Mouse (Mus musculus) induced T-regulatory cell, adult 2 months (primary cell): ENCODE data around the gene Disc1.

ENCODE experiments used
- DNase-seq: peaks from one replicate; pipeline ENCODE4 v3.0.0-alpha.2; 2012; ENCODE audit warnings: low read depth

The Disc1 gene

DNA sequence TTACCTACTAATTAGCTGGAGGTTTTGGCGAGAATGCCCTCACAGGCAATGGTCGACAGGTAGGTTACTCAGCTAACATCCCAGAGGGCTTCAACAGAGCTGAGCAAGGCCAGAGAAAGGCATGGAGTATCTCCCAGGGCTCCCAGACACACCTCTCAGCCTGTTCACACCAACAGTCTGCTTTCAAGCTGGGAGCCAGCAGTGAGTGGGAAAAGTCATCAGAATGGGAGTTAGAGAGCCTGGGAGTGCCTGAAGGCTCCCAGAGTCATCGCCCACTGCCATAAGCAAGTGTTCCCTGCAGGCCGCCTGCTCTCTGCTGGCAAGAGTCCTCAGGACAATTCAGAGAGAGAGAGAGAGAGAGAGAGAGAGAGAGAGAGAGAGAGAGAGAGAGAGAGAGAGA is 167.1 kb downstream of the Disc1 start:
- DNase-seq = no peak

- no peak for DNase-seq
These were observed 169.2 kb downstream of the Disc1 start for GRCm38 (mm10) chr8:125223031-125223753.

DNA sequence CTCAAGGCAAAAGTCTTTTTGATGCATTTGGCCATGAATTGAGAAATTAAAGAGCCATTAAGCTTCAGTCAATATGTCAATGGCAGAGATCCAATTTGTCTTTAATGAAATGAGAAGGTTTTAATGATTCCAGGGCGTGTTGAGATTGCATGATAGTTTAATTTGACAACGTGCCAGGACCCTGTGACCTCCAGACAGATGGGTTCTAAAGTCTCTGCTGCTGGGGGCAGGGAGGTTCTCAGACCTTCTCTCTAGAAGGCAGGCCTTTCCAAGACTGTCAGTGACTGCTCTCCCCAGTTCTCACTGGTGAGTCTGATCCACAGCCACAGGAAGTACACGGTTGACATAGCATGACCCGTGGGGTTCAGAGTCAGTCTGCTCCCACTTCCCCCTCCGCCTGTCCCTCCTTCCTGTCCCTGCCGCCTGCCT is 170.3 kb downstream of the Disc1 start:
- no peak for DNase-seq

DNA sequence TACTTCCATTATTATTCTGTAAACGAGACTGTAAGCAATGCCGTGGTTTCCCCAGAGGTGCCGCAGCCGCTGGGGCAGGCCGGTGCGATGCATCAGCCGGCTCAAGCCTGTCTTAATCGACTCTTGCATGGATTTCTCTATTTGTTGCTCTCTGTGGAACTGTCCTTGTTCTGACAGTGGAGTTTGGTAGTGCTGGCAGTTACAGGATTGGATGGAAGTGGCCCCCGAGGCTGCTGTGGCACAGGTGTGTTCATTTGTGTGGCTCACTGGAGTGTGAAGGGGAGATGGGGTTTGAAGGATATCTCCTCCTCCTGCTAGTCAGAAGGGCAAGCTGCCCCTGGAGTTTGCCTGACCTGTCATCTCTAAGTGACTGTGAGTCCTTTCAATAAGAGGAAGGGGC is 171.3 kb downstream of the Disc1 start:
- no peak for DNase-seq

GRCm38 (mm10) chr8:125226989-125227624 is 173.1 kb downstream of the Disc1 start:
- peak; percentile 4 for DNase-seq

- DNase-seq = no peak
These were observed 176.6 kb downstream of the Disc1 start for GRCm38 (mm10) chr8:125230526-125231131.

- DNase-seq = no peak
These were observed 178.7 kb downstream of the Disc1 start for GRCm38 (mm10) chr8:125232724-125233123.

GRCm38 (mm10) chr8:125235898-125236835 is 182.2 kb downstream of the Disc1 start:
- no peak for DNase-seq

DNA sequence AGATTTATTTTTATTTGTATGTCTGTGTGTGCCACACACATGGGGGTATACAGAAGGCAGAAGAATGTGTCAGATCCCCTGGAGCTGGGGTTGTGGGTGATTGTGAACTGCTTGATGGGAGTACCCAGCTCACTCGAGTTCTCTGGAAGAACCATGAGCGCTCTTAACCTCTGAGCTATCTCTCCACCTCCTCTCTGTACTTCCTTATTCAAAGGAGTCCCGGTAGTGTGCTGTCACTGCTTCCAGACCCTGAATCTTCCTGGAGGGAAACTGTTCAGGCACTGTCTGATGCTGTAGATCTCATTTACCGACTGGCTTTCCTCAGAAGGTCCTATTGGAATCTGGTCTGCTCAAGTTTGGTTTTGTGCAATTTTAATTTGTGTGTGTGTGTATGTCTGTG is 186.8 kb downstream of the Disc1 start:
- no peak for DNase-seq

DNA sequence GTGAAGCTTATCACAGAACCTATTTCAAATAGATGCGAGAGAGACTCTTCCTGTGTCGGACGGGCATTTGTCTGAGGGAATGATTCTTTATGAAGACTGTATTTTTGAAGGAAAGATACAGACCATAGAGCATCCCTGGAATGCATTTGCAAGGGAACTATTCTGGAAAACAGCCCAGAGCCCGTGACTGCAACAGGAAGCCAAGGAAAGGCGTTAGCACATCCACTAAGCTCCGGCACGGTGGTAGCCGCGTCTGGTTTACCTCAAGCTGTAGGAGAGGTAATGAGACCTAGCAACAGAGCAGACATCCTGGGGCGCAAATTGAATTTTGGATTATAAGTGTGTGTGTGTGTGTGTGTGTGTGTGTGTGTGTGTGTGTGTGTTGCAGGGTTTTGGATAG is 188.4 kb downstream of the Disc1 start:
- DNase-seq = no peak

DNA sequence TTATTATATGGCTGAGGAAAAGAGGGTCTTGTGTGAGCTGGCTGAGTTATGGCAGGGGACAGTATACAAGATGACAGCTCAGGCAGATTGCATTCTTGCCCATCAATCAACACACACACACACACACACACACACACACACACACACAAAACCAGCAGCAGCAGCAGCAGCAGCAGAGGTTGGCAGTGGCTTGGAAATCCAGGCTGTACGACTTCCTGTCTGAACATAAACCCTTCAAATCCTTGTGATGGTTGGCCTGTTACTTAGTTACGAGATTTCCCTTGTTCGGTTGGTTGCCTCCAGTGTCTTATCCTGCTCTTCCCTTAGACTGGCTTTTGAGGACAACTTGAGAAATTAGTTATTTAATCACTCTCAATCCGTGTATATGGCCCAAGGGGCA is 188.9 kb downstream of the Disc1 start:
- no peak for DNase-seq

GRCm38 (mm10) chr8:125246737-125247292 is 192.8 kb downstream of the Disc1 start:
- DNase-seq = no peak

DNA sequence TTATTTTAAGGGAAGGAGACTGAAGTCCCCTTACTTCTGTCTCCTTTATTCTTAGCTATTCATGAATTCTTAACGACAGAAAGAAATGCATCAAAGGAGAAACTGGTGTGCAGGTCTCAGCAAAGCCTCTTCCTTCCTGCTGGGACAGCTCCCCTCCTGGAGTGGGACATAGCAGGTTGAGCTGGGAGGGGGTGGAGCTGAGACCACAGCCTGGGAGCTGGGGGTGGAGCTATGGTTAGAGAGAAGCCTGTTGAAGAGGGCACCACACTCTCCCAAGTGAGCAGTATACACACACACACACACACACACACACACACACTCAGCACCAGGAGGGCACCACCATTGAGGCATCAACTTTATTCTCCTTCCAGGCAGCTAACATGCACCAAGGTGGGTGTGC is 193.4 kb downstream of the Disc1 start:
- DNase-seq = no peak

- DNase-seq = no peak
These were observed 199.0 kb downstream of the Disc1 start for GRCm38 (mm10) chr8:125252946-125253345.

- DNase-seq = peak; percentile 54
These were observed 199.6 kb downstream of the Disc1 start for GRCm38 (mm10) chr8:125253505-125254180.

GRCm38 (mm10) chr8:125254188-125255005 is 200.4 kb downstream of the Disc1 start:
- DNase-seq = peak; percentile 78

GRCm38 (mm10) chr8:125255006-125255685 is 201.2 kb downstream of the Disc1 start:
- no peak for DNase-seq

DNA sequence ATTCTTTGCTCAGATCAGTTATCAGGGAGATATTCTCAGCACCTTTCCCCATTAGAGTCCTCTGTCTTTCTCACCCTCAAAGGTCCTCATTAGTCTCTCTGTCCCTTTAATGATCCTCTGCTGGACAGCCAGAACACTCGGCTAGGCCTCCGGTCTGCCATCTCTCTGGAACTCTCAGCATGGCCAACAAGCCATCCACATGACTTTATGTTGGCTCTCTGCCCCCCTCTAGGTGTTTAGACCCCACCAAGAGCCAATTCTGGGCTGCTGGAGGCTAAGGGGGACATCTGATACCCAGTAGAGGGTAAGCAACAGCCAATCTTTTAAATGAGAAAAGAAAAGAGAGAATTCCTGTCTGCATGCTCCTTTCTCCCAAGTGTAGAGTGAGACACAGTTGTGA is 203.7 kb downstream of the Disc1 start:
- no peak for DNase-seq

GRCm38 (mm10) chr8:125258806-125259500 is 205.0 kb downstream of the Disc1 start:
- DNase-seq = no peak
